Mouse (Mus musculus): Measurements from ENCODE around the gene Uap1l1. TPM values are rescaled to one million over a fixed set of nuclear protein-coding genes. Genes with fewer than 3 reads are reported as not detected.

Gene Uap1l1
- total RNA-seq, 2 experiments from 2014 or later: 20.0 to 23.1 TPM

DNA sequence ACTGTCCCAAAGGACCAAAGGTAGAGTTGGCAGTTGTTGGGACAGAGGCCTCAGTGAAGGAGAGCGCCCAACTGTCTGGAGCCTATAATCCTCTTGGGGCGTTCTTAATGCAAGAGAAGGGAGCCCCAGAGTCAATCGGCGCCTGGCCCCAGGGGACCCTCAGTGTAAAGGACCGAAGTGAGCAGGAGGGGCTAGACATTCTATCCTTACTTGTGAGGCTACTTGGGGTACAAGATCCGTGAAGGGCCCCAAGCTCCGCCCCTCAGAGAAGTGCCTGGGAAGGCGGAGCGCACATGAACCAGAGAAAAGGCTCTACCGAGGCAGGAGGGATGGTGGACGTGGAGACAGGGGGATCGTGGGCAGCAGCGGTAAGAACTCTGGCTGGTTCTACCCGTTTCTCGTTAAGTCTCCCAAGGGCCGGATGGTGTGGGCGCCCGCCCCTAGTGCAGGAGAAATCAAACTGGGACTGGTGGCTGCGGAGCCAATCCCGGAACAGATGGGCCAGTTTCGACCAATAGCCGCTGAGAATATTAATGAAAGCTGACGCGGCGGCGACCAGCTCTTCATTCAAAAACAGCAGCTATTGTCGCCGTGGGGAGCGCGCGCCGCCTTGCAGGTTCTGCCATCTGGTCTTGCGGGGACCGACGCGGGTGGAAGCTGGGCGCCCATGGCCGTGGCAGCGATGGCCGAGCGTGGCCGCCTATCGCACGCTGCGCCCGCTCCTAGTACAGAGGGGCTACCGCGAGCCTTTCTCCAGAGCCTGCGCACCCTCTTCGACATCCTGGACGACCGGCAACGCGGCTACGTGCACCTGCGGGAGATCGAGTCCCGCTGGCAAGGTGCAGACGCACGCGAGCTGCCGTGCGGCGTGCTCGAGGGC lies 6.5 kb upstream of the Uap1l1 start, which contains the start of gene Sapcd2:
Gene Sapcd2 (plus strand): TSS at position 558 of the 880 bp plus-strand sequence.
- peak; percentile 90 for DNase-seq

DNA sequence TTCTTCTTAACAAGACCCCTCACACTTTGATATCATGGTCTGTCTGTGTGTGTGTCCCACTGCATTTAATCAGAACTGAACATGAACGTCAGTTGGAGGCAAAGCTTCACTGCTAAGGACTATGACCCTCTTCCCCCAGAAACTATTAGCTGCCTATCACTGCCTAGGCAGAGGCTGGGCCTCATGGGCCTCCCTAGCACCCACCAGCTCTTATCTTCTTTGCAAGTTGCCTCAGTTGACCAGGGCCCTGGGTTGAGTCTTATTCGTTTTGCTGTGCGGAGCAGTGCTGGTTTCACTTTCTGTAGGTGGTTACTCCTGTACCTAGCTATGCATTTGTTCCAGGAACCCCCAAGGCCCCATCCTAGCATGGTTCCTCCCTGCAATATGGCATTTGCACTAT lies 4.5 kb upstream of the Uap1l1 start:
- no peak for DNase-seq

- DNase-seq: no peak
Measured at GRCm38 (mm10) chr2:25364761-25365090, 756 bp downstream of the Uap1l1 start.

DNA sequence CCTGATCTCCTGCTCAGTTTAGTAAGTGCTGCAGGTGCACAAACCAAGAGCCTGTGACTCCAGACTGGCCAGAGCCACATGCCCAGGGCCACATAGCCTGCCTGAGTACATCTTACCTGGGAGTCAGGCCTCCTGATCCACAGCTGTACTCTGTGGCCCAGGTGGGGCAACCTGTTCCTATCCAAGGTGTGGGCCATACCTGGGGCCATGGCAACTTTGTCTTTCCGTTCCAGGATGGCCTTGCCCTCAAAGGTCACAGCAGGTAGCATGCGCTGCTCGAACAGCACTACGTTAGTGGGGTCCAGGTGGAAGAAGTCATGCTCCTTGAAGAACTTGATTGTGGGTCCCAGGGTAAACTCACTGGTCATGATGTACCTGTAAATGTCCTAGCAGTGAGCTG lies 1.2 kb downstream of the Uap1l1 start:
- DNase-seq: no peak

GRCm38 (mm10) chr2:25363478-25364178 lies 1.9 kb downstream of the Uap1l1 start:
- peak; percentile 33 for DNase-seq

- DNase-seq: no peak
Measured at GRCm38 (mm10) chr2:25359848-25360247, 5.6 kb downstream of the Uap1l1 start.

DNA sequence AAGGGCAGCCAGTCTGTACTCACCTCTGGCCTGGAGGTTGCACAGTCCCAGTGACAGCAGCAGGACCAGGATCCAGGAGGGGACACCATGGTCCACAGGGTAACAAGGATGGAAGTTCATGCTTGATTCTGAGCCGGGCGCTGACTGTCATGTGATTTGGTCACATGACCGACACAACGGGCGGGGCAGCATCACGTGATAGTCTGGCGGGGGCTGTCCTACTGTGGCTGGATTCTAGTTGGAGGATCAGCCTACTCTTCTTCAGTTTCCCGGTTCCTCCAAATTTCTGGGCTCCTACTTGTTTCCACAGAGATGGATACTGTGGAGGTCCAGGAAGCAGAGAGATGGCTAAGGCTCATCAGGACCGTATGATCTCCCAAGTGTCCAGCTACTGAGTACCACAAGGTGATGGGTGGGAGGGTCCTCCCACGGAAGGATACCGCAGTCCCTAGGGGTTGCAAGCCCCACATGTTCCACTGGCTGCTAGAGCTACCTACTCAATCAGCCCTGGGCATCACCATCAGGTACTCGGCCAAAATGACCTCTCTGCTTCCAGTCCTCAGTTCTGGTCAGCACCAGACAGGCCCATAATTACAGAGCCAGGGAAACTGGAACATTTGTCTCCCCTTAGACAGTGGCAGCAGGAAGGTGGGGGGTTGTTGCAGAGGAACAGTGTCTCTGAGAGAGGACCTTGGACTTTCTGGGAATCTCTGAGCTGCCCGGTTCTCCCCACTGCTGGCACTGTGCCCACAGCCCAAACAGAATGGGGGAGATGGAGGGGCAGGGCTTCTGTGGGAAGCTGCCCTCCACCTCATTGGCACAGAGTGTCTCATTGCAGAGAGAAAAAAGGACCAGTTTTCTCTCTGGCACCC lies 9.0 kb downstream of the Uap1l1 start, which contains the start of gene Dpp7:
Gene Dpp7 (minus strand): TSS at position 152 of the 872 bp plus-strand sequence.
- DNase-seq: peak; percentile 82 to 83

DNA sequence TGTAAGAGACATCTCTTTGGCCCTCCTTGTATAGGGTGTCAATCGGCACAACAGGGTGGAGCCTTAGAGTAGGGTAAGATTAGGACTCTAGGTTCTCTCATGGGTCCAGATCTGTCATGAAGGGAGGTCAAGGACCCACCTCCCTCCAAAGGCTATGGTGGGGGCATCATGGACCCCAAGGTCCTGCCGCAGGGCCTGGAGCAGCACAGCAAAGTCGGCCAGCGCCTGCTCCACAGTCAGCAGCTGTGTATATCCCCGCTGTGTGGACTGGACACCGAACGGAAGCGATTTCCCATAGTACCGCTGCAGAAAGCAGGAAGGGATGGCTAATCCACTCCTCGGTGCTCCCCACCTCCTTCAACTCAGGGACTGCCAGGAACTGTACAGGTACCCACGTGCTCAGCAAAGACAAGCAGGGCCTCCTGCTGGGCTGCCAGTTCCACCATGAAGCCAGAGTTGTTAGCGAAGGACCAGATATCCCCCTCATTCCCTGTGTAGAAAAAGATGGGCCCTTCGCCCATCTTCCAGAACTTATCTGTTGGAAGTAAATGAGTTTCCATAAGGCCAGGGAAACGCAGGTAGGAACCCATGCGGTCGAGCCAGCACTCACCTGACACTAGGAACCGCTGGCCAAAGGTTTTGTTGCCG lies 9.9 kb downstream of the Uap1l1 start:
- DNase-seq: no peak

DNA sequence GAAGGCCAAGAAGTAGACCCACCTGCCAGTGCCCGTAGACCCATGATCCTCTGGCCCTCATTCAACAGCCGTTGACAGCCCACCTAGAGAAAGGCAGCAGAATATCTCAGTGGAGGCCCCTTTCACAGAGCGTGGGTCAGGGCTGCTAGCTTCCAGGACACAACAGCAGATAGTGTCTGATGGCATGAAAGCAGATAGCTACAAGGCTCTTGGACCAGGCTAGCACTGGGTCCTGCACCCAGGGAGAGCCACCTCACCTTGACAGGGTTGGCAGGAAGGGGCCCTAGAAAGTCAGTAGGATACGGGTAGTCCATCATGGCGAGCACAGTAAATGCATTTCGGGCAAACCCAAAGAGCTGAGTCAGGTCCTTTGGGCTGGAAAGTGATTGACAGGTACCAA lies 11.3 kb downstream of the Uap1l1 start:
- DNase-seq: no peak

DNA sequence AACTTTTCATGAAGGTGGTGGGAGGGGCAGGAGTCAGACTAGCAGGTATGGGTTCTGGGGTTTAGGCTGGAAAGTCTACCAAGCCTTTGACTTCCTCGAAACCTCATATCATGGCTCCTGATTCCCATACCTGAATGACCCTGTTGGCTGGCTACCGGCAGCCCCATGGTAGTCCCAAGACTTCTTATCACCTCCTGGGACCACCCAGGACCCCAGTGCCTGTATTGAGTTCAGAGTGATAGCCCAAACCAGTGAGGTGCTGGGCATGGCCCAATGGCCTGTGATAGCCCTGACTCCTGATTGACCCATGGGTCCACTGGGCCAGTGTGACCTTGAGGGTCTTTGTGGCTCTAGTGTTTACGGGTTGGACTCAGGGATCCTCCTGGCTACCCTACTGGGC lies 14.8 kb downstream of the Uap1l1 start:
- DNase-seq: no peak

GRCm38 (mm10) chr2:25349499-25349898 lies 16.0 kb downstream of the Uap1l1 start:
- peak; percentile 45 to 51 for DNase-seq

DNA sequence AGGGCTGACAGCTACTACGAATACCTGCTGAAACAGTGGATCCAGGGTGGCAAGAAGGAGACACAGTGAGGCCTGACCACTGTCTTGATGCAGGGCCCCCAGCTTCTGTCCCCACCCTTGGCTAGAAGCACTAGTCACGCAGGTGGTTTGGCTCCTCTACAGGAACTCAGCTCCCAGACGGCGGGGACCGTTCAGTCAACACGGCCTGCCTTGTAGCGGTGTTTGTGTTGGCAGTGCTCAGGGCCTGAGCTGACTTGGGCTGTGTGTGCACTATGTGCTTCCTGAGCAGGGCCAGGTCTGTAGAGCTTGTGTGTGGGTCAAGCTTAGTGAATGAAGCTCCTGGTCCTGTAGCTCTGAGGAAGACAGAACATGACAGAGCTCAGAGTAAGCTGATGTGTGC lies 17.3 kb downstream of the Uap1l1 start:
- no peak for DNase-seq

- no peak for DNase-seq
Measured at GRCm38 (mm10) chr2:25338303-25338702, 27.2 kb downstream of the Uap1l1 start.

DNA sequence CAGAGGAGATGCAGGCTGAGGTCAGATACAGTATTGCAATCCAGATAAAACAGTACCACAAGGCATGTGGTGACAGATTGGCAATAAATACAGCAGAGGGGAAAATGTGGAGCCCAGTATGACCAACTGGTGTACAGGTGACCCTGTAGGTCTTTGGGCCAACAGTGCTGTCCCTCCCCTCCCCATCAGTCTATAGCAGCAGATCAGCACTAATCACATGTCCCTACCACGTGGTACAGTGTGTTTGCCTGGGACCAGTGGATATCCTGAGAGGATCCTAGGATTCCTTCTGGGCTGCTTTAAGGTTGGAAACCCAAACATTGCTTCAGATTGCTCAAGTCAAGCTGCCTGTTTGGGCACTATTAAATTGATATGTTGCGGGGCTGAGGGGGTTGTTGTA lies 31.9 kb downstream of the Uap1l1 start:
- no peak for DNase-seq

- peak; percentile 99 to 100 for DNase-seq
Measured at GRCm38 (mm10) chr2:25332286-25333160, 33.0 kb downstream of the Uap1l1 start, which contains the start of gene Man1b1. Gene Man1b1 (plus strand): TSS chr2:25332338.

DNA sequence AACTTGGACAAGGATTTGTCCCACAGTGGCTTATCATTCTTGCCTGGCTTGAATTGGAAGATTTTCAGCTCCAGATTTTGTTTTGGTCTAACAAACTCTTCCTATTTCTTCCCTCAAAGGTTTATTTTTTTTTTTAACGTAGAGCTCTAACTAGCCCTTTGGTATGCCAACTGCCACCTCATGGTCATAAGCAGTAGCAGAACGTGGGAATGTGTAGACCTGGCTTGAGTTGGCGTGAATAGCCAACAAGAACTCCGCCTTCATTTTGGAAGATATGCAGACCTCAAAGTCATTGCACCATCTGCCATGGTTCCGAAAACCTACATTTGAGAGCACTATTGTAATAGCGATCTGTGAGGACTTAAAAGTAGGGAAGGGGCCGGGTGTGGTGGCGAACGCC lies 34.0 kb downstream of the Uap1l1 start:
- DNase-seq: no peak

GRCm38 (mm10) chr2:25328440-25328839 lies 37.0 kb downstream of the Uap1l1 start:
- DNase-seq: peak; percentile 31 to 35

DNA sequence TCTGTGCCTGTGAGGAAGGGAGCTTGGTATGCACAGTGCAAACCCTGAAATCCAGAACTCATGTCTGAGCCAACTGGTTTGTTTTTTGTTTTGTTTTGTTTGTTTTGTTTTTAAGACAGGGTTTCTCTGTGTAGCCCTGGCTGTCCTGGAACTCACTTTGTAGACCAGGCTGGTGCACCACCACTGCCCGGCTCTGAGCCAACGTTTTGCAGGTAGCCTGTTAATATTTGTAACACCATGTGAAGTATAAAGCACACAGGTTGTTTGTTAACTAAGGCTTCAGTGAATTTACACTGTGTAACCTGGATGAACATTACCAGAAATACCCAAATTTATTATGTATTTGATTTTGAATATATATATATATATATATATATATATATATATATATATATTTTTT lies 39.4 kb downstream of the Uap1l1 start:
- DNase-seq: no peak

GRCm38 (mm10) chr2:25320084-25320483 lies 45.4 kb downstream of the Uap1l1 start:
- no peak for DNase-seq

GRCm38 (mm10) chr2:25318971-25319773 lies 46.3 kb downstream of the Uap1l1 start, which contains the start of gene Grin1:
Gene Grin1 (minus strand): TSS chr2:25319187.
- peak; percentile 76 to 80 for DNase-seq
